Mouse (Mus musculus) adrenal gland, adult 8-10 months (tissue): ENCODE measurements around the gene Zfp784. TPM values are rescaled to one million over a fixed set of nuclear protein-coding genes. Genes with fewer than 3 reads are reported as not detected.

Source experiments
- total RNA-seq, 4 experiments: library from RNA; stranded (reverse); gene quantifications; 2 replicates each; pipeline ENCODE4 v1.2.4; 2022

Zfp784 gene
- total RNA-seq, 4 experiments from 2014 or later: 4.3 to 7.8 (median 6.0) TPM

Other genes with a start within 250 kb of the Zfp784 start
- gene Tmem238, start 248.8 kb downstream of the Zfp784 start, total RNA-seq: 10 to 100 TPM in 2 of 4 experiments, 1 to 10 TPM in 2; 7.2 to 11.8 (median 10.1) TPM
- gene Rpl28, start 245.6 kb downstream of the Zfp784 start, total RNA-seq: 100 to 1,000 TPM; 593 to 922 (median 693) TPM
- 100 to 1,000 TPM in 3 of 4 experiments, 10 to 100 TPM in 1; 96.8 to 127 (median 118) TPM for gene Ube2s, start 225.9 kb downstream of the Zfp784 start, total RNA-seq
- gene Shisa7, start 193.8 kb downstream of the Zfp784 start, total RNA-seq: 1 to 10 TPM; 2.0 to 5.6 (median 4.0) TPM
- 10 to 100 TPM; 14.0 to 28.7 (median 19.1) TPM for gene Isoc2b, start 168.2 kb downstream of the Zfp784 start, total RNA-seq
- gene Isoc2a, start 161.3 kb downstream of the Zfp784 start, total RNA-seq: 10 to 100 TPM; 21.8 to 38.6 (median 30.3) TPM
- under 1 TPM in 1 of 4 experiments, not detected in 3; 0.26 TPM for gene Gm36210, start 131.9 kb downstream of the Zfp784 start, total RNA-seq
- 10 to 100 TPM; 14.4 to 20.6 (median 16.2) TPM for gene Zfp628, start 123.2 kb downstream of the Zfp784 start, total RNA-seq
- gene Nat14, start 116.4 kb downstream of the Zfp784 start, total RNA-seq: 10 to 100 TPM in 2 of 4 experiments, 1 to 10 TPM in 2; 8.5 to 13.3 (median 10.4) TPM
- gene Ssc5d, start 112.7 kb downstream of the Zfp784 start, total RNA-seq: 1 to 10 TPM; 1.7 to 4.5 (median 2.2) TPM
- gene Sbk2, start 74.0 kb downstream of the Zfp784 start, total RNA-seq: 1 to 10 TPM in 2 of 4 experiments, under 1 TPM in 1, not detected in 1; 0.45 to 2.1 (median 1.8) TPM
- gene Sbk3, start 67.3 kb downstream of the Zfp784 start, total RNA-seq: under 1 TPM; 0.15 to 0.74 (median 0.34) TPM
- 10 to 100 TPM; 19.1 to 29.6 (median 27.4) TPM for gene Zfp579, start 42.3 kb downstream of the Zfp784 start, total RNA-seq
- 10 to 100 TPM; 10.0 to 15.2 (median 12.0) TPM for gene Zfp524, start 24.0 kb downstream of the Zfp784 start, total RNA-seq
- 10 to 100 TPM; 18.9 to 25.7 (median 23.3) TPM for gene Fiz1, start 23.7 kb downstream of the Zfp784 start, total RNA-seq
- gene Gm44973, start 22.9 kb downstream of the Zfp784 start, total RNA-seq: 1 to 10 TPM in 1 of 4 experiments, not detected in 3; 1.5 TPM
- gene Zfp865, start 18.1 kb downstream of the Zfp784 start, total RNA-seq: 10 to 100 TPM; 25.0 to 38.6 (median 30.3) TPM
- gene Ccdc106, start 17.9 kb downstream of the Zfp784 start, total RNA-seq: 1 to 10 TPM; 2.9 to 5.6 (median 3.8) TPM
- under 1 TPM in 1 of 4 experiments, not detected in 3; 0.34 TPM for gene 4632433K11Rik, start 4.3 kb downstream of the Zfp784 start, total RNA-seq
- 1 to 10 TPM; 5.4 to 9.7 (median 8.5) TPM for gene Zfp580, start 13.1 kb upstream of the Zfp784 start, total RNA-seq
- gene U2af2, start 23.7 kb upstream of the Zfp784 start, total RNA-seq: 100 to 1,000 TPM; 135 to 214 (median 168) TPM
- gene Epn1, start 41.8 kb upstream of the Zfp784 start, total RNA-seq: 100 to 1,000 TPM; 124 to 175 (median 142) TPM
- under 1 TPM in 3 of 4 experiments, not detected in 1; 0.31 to 0.54 (median 0.31) TPM for gene Rfpl4, start 78.5 kb upstream of the Zfp784 start, total RNA-seq
- gene Rasl2-9, start 87.5 kb upstream of the Zfp784 start, total RNA-seq: 1 to 10 TPM in 2 of 4 experiments, under 1 TPM in 2; 0.32 to 2.0 (median 1.1) TPM
- not detected for gene Vmn1r55, start 111.2 kb upstream of the Zfp784 start, total RNA-seq
- not detected for gene Vmn1r56, start 158.3 kb upstream of the Zfp784 start, total RNA-seq
- not detected for gene Vmn1r57, start 180.0 kb upstream of the Zfp784 start, total RNA-seq